Mouse (Mus musculus) heart, embryonic 16.5 days (tissue): ENCODE data around the gene Lhx8. TPM values are rescaled to one million over a fixed set of nuclear protein-coding genes. Genes with fewer than 3 reads are reported as not detected.

ENCODE experiments used
- ATAC-seq: fragments of 200-750 bp; cut with Nextera tagmentation; replicated peaks from 2 replicates; pipeline ENCODE4 v1.8.0; 2017; ENCODE audit warnings: moderate number of reproducible peaks; ENCODE audit not compliant: insufficient read depth, low FRiP score; ENCODE audit errors: extremely low read depth
- H3K27ac ChIP-seq: fragments of 300-500 bp; sonication (generic); 2 replicates; pipeline ENCODE4 v1.5.1; 2014; ENCODE audit warnings: mild to moderate bottlenecking, low read length, control low read depth, moderate library complexity
- H3K27me3 ChIP-seq: fragments of 300-500 bp; sonication (generic); 2 replicates; pipeline ENCODE4 v1.6.1; 2014; ENCODE audit warnings: low read length, mixed read lengths; ENCODE audit not compliant: control insufficient read depth, insufficient read depth
- H3K36me3 ChIP-seq: fragments of 300-500 bp; sonication (generic); 2 replicates; pipeline ENCODE4 v1.6.1; 2014; ENCODE audit not compliant: control insufficient read depth, insufficient read depth
- H3K4me1 ChIP-seq: fragments of 300-500 bp; sonication (generic); 2 replicates; pipeline ENCODE4 v1.6.1; 2014; ENCODE audit warnings: low read length, mixed read lengths; ENCODE audit not compliant: control insufficient read depth, insufficient read depth
- H3K4me2 ChIP-seq: fragments of 300-500 bp; sonication (generic); 2 replicates; pipeline ENCODE4 v1.6.1; 2014; ENCODE audit warnings: low read depth, mild to moderate bottlenecking, control low read depth, low read length
- H3K4me3 ChIP-seq: fragments of 300-500 bp; sonication (generic); 2 replicates; pipeline ENCODE4 v1.5.1; 2014; ENCODE audit warnings: mild to moderate bottlenecking, control low read depth, low read length
- H3K9ac ChIP-seq: fragments of 300-500 bp; sonication (generic); 2 replicates; pipeline ENCODE4 v1.6.1; 2014; ENCODE audit warnings: low read length, control low read depth
- H3K9me3 ChIP-seq: fragments of 300-500 bp; sonication (generic); replicated peaks from 2 replicates; pipeline ENCODE4 v1.6.1; 2016; ENCODE audit warnings: low read length; ENCODE audit not compliant: control insufficient read depth
- WGBS: fragments of 180-500 bp; shearing (Covaris S2); extraction: QIAGEN DNeasy Blood & Tissue Kit; methylation state at CpG from one replicate; pipeline ENCODE4 v1.1.7; 2014; 5-methylcytosine and 5-hydroxymethylcytosine counted together
- polyA plus RNA-seq: library from polyadenylated mRNA; unstranded; fragments of >200 nt; fragmentation: Nextera tagmentation; extraction: Ambion mirVana; gene quantifications from 2 replicates; pipeline ENCODE4 v1.2.1, GENCODE M21; 2015

Gene Lhx8
- polyA plus RNA-seq, 1 experiment from 2014 or later: 0.45 TPM

DNA sequence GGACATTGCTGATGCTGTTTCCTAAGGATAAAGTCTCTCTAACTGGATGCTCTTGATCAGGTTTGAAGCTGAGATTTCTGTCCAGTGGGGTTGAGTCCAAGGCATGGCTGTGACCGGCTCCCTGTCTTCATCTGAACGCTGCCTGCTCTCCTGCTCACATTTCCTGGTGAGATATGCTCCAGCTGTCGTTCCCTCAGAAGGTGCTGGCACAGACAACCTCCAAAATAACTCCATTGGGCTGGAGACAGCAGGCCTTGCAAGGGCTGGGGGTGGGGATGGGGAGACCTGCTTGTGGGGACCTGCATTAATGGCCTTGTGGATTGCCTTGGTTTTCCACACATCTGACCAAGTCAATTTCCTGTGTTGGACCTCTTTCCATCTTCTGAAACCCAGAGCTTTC is 46.2 kb downstream of the Lhx8 start:
- Histone ChIP-seq H3K9ac (no peak overlapping the region), H3K27me3 (no peaks in the 10 kb centered on the region), H3K4me2 (no peak overlapping the region), H3K36me3 (no peaks in the 10 kb centered on the region), H3K4me3 (no peak overlapping the region), H3K9me3 (no peaks in the 10 kb centered on the region), H3K4me1 (no peaks in the 10 kb centered on the region), H3K27ac (no peak overlapping the region)
- 19% methylated on average over 3 of the region's 3 CpGs for WGBS
- no peak for ATAC-seq

DNA sequence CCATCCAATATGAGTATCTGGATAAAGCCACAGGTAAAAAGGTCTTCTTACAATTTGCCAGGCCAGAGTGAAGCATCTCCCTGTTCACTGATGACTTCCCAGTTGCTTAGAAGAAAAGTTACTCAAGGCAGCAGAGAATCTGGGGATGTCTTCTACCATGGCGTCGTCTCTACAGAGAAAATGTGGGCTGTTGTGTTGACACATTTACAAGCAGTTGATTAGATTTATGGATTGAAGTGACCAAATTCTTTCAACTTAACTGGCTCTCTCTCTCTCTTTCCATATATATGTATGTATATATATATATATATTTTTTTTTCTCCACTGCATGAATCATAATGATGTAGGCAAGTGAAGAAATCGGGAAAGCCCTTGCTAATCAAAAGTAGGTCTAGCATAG is 55.8 kb downstream of the Lhx8 start:
- Histone ChIP-seq H3K9ac (no peak overlapping the region), H3K9me3 (no peaks in the 10 kb centered on the region), H3K4me3 (no peak overlapping the region), H3K4me2 (no peak overlapping the region), H3K27me3 (no peaks in the 10 kb centered on the region), H3K4me1 (no peaks in the 10 kb centered on the region), H3K27ac (no peak overlapping the region), H3K36me3 (no peaks in the 10 kb centered on the region)
- 57% methylated on average over 3 of the region's 3 CpGs for WGBS
- ATAC-seq: no peak

DNA sequence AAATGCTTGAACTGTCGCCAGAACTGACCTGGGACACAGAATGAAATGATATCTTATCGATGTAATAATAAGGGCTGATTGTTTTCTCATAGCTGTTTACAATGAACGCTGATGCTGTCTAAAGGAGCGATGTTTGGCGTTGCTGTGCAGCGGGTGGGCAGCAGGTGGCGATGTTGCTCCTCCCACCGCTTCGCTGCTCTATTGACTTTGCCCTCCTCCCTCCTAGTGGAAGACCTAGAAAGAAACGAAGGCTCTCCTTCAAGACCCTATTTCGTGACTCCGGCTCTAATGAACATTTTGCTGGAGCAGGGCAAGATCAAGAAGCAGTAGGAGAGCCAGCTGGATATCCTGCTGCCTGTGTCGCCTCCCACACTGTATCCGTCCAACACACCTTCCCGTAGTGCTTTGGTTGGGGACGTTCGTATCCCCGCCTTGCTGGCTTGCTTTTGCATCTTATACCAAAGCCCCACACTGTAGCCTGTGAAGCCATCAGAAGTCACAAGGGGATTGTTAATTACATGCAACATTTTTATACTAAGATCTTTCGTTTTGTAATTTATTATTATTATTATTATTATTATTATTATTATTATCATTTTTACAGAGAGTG is 60.6 kb downstream of the Lhx8 start:
- Histone ChIP-seq H3K4me2 (peak overlapping the region; percentile 53), H3K9ac (no peak overlapping the region), H3K27ac (no peak overlapping the region), H3K4me3 (0 out of 2 replicates have a peak overlapping the region, but pooled peaks have one; percentile 21), H3K36me3 (no peaks in the 10 kb centered on the region), H3K4me1 (no peaks in the 10 kb centered on the region), H3K9me3 (no peaks in the 10 kb centered on the region), H3K27me3 (no peaks in the 10 kb centered on the region)
- WGBS: 13% methylated on average over 19 of the region's 19 CpGs
- no peak for ATAC-seq

DNA sequence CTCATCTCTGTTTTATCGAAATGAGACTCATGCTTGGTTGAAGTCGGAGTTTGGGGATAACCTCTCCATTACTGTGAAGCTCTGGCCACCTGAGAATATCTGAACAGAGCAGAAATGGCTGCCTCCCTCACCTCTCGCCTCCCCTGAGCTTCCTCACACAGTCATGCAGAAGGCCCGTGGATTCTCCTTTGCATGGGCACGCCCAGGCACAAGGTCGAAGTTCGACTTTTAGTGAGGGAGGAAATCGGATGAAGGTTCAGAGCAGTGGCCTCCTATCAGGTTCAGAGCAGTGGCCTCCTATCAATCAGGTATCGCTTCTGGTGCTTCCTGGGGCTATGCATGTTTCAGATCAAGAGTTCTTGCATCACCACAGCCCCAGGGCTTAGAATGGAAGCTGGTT is 62.1 kb downstream of the Lhx8 start:
- 62% methylated on average over 9 of the region's 9 CpGs for WGBS
- ATAC-seq: no peak
- no peaks in the 10 kb centered on the region for H3K9me3 ChIP-seq
- H3K4me2 ChIP-seq: no peak overlapping the region
- no peak overlapping the region for H3K27ac ChIP-seq
- H3K36me3 ChIP-seq: no peaks in the 10 kb centered on the region
- no peaks in the 10 kb centered on the region for H3K4me1 ChIP-seq
- no peaks in the 10 kb centered on the region for H3K27me3 ChIP-seq
- H3K9ac ChIP-seq: no peak overlapping the region
- no peak overlapping the region for H3K4me3 ChIP-seq

DNA sequence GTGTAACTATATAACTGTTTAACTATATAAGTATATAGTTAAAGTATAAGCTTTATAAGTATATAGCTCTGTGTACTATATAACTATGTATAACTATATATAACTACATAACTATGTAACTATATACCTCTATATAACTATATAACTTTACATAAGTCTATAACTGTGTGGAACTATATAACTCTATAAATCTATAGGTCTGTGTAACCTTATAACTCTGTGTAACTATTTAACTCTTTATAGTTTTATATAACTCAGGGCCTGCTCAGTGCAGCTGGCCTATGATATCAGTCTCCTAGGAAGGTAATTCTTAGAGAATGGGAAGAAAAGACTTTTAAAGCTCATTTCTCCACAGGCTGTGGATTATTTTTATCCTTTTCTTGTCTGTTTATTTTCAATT is 73.1 kb downstream of the Lhx8 start:
- Histone ChIP-seq H3K4me2 (no peak overlapping the region), H3K27me3 (no peaks in the 10 kb centered on the region), H3K9ac (no peak overlapping the region), H3K9me3 (no peaks in the 10 kb centered on the region), H3K36me3 (no peaks in the 10 kb centered on the region), H3K4me3 (no peak overlapping the region), H3K4me1 (no peaks in the 10 kb centered on the region), H3K27ac (no peak overlapping the region)
- ATAC-seq: no peak
